Mouse (Mus musculus) gastrocnemius, adult 18-20 months (tissue): Measurements from ENCODE around the gene Bcat2. TPM values are rescaled to one million over a fixed set of nuclear protein-coding genes. Genes with fewer than 3 reads are reported as not detected.

Experiments
- DNase-seq: peaks from one replicate; pipeline ENCODE4 v3.0.0; 2021; ENCODE audit warnings: low spot score
- total RNA-seq, 2 experiments: library from RNA; stranded (reverse); gene quantifications; 2 replicates each; pipeline ENCODE4 v1.2.3; 2021

Gene Bcat2
- total RNA-seq, 2 experiments from 2014 or later: 95.0 to 98.1 TPM

DNA sequence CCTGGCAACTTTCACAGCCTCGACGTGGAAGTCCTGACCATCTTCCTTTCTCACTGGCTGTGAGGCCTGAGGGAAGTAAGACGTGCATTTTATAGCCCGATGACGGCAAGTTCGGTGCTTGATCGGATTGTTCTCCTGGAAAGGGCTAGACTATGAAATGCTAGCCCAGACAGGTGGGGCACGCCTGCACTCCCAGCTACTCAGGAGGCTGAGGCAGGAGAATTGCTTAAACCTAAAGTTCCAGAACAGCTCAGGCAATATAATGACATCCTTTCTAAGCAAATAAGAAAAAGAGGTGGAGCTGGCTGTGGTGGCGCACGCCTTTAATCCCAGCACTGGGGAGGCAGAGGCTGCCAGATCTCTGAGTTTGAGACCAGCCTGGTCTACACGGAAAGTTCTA lies 53.6 kb downstream of the Bcat2 start:
- no peak for DNase-seq

DNA sequence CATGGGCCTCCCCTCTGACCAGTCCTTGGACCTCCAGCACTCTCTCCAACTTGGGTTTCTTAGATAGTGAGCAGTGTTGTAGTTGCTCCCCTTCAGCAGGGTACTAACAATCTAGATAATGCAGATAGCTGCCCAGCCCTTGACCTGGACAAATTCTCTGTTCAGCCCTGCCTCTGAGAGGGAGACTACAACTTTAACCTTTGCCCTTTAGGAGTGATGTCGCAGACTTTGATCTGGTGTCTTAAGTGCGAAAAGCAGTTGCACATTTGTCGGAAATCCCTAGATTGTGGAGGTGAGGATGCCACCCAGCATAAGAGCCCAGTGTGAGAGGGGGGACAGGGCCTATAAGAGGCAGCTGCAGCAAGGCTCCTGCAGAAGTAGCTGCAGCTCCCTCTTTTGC lies 54.8 kb downstream of the Bcat2 start:
- no peak for DNase-seq

DNA sequence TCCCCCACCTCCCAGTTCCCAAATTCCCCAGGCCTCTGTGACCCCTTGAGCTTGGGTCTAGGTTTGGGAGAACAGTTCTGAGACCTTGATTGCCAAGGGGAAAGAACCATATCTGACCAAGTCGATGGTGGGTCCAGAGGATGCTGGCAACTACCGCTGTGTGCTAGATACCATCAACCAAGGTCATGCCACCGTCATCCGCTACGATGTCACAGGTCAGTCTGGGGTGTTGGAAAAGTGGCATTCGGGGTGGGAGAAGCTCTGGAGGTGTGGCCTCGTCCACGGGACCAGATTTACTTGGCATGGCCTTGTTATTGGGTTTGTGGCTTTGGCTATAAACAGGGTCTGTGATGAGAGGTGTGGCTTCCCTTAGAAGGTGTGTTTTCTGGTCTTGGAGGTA lies 55.5 kb downstream of the Bcat2 start:
- DNase-seq: no peak

DNA sequence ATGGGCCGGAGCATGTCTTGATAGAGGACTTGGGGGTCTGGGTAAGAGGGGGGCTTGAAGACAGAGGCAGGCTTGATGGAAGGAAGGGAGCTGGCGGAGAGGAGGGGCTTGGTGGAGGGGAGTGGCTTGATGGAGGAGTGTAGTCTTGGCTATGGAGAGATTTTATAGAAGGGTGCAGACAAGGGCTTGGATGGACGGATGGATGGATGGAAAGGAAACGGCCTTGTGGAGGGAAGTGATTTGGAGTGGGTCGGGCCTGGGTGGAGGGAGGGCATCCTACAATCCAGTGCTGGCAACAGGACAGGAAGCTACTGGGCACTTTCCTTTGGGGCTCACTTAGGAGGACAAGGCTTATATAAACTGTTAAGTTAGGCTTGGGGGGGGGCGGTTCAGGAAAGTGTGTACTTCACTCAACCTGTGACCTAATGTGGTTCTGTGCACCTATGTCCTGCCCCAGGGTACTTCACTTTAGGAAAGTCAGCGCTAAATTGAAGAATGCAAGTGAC lies 56.7 kb downstream of the Bcat2 start:
- no peak for DNase-seq

DNA sequence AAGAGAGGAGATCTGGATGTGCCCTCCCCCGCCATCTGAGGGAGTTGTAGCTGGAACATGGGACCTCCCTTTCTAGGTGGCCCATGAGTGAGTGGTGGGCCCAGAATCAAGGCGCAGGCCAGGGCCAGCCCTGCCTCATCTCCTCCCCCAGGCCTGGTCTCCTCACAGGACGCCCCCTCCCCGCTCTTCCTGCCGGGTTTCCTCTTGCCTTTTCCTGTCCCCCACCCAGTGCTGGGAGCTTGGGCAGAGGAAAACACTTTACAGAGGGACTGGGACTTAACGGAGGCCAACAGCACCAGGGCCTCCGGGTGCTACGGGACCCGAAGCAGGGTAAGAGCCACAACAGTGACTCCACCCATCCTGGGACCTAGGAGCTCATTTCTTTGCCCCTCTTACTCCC lies 57.3 kb downstream of the Bcat2 start, which contains the start of gene Rasip1:
Rasip1 (plus strand) TSS at position 228 of the 400 bp plus-strand sequence.
- DNase-seq: peak; percentile 27

GRCm38 (mm10) chr7:45628364-45629294 lies 58.7 kb downstream of the Bcat2 start:
- DNase-seq: peak; percentile 85

GRCm38 (mm10) chr7:45630064-45630907 lies 60.3 kb downstream of the Bcat2 start:
- no peak for DNase-seq

DNA sequence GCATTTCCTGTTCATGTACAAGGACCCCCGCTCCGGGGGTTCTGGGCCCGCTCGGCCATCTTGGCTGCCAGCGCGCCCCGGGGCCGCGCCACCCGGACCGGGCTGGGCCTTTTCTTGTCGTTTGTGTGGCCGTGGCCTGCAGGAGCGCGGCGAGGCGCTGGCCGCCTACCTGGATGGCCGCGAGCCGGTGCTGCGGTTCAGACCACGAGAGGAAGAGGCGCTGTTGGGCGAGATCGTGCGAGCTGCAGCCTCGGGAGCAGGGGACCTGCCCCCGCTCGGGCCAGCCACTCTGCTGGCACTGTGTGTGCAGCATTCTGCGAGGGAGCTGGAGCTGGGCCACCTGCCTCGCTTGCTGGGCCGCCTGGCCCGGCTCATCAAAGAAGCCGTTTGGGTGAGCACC lies 62.5 kb downstream of the Bcat2 start:
- no peak for DNase-seq

DNA sequence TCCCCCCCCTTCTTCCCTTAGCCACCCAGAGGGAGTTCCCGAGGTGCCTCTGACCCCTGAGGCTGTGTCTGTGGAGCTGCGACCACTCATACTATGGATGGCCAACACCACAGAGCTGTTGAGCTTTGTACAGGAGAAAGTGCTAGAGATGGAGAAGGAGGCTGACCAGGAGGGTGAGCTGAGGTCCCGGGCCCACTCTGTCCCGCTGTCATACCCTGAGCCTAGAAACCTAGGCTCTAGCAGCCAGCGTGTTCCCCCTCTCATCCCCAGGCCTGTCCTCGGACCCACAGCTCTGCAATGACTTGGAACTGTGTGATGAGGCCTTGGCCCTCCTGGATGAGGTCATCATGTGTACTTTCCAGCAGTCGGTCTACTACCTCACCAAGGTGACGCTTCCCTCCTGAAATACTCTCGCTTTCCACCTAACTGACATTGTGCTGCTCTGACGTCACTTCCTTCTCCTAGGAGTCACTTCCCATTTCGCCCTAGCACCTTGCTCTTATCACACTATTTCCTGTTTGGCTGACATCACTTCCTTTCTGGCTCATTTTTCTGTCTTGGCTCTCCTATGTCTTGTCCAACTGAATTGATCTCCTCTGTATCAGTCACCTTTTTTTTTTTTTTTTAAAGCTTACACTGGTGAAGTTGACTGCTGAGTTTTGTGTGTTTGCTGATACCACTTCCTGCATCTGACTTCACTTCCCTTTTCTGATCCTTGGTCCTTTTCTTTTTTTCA lies 65.2 kb downstream of the Bcat2 start:
- DNase-seq: no peak

GRCm38 (mm10) chr7:45635711-45636688 lies 66.0 kb downstream of the Bcat2 start:
- no peak for DNase-seq

DNA sequence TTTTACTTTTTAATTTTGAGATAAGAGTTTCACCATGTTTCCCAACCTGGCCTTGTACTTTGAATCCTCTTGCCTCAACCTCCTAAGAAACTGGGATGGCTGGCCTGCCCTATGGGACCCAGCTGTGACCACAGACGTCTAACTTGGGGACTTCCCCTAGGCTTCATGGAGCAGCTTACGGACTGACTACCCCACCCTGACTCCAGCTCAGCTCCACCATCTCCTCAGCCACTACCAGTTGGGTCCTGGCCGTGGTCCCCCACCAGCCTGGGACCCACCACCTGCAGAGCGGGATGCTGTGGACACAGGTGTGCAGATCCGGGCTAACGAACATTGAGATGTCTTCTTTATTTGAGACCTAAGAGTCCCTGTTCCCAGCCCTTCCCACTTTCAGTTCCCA lies 67.8 kb downstream of the Bcat2 start:
- no peak for DNase-seq

DNA sequence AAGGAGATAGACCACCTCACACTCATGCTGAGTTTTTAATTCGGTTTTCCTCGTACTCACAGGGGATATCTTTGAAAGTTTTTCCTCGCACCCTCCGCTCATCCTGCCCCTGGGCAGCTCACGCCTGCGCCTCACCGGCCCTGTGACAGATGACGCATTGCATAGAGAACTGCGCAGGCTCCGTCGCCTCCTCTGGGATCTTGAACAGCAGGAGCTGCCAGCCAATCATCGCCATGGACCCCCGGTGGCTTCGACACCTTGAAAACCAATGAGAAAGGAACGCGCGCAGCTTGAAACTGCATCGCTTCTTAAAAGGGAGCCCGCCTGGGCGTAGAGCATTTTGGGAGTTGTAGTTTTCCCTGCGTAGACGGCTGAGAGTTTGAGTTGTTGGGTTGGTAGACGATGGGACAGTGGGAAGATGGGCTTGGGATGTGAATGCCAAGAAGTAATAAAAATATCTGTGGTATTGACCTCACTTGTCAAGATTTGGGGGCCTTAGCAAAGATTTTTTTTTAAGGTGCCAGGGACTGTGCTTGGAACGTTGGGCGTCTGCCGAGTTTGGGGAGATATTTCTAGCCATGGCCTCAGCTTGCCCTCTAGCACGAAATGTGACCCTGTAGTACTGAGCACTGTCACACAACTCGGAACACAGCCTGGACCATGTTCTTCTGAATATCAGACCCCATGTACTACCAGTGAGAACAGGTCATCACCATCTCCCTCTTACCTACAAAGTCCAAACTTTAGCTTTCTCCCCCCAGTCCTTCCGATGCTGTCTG lies 68.9 kb downstream of the Bcat2 start:
- DNase-seq: peak; percentile 97

Other genes with a start within 250 kb of the Bcat2 start
- gene Trpm4, start 236.4 kb upstream of the Bcat2 start, total RNA-seq: 10 to 100 TPM; 25.9 to 31.3 TPM
- gene Hrc, start 234.9 kb upstream of the Bcat2 start, total RNA-seq: 100 to 1,000 TPM; 877 to 904 TPM
- gene Ppfia3, start 203.1 kb upstream of the Bcat2 start, total RNA-seq: under 1 TPM; 0.11 to 0.21 TPM
- gene Lin7b, start 199.6 kb upstream of the Bcat2 start, total RNA-seq: not detected
- 10 to 100 TPM; 60.3 to 65.4 TPM for gene Snrnp70, start 174.4 kb upstream of the Bcat2 start, total RNA-seq
- gene Kcna7, start 164.5 kb upstream of the Bcat2 start, total RNA-seq: 10 to 100 TPM; 83.7 to 93.5 TPM
- gene Ntf5, start 156.5 kb upstream of the Bcat2 start, total RNA-seq: 1 to 10 TPM; 4.3 to 4.7 TPM
- under 1 TPM; 0.47 to 0.59 TPM for gene Lhb, start 149.3 kb upstream of the Bcat2 start, total RNA-seq
- gene Gys1, start 135.3 kb upstream of the Bcat2 start, total RNA-seq: 100 to 1,000 TPM; 321 to 326 TPM
- 10 to 100 TPM; 26.6 to 27.9 TPM for gene Ruvbl2, start 132.1 kb upstream of the Bcat2 start, total RNA-seq
- gene Ftl1, start 110.3 kb upstream of the Bcat2 start, total RNA-seq: 100 to 1,000 TPM; 109 to 151 TPM
- gene Bax, start 103.3 kb upstream of the Bcat2 start, total RNA-seq: 10 to 100 TPM; 14.2 to 16.6 TPM
- gene Tulp2, start 88.3 kb upstream of the Bcat2 start, total RNA-seq: not detected
- gene Gm45808, start 83.3 kb upstream of the Bcat2 start, total RNA-seq: 1 to 10 TPM; 8.1 to 9.6 TPM
- 10 to 100 TPM; 22.6 to 22.9 TPM for gene Dhdh, start 81.3 kb upstream of the Bcat2 start, total RNA-seq
- 10 to 100 TPM; 63.3 to 68.6 TPM for gene Nucb1, start 59.7 kb upstream of the Bcat2 start, total RNA-seq
- gene Ppp1r15a, start 43.9 kb upstream of the Bcat2 start, total RNA-seq: 10 to 100 TPM; 28.6 to 63.5 TPM
- gene Plekha4, start 43.8 kb upstream of the Bcat2 start, total RNA-seq: 1 to 10 TPM; 5.2 to 5.3 TPM
- gene Hsd17b14, start 15.3 kb upstream of the Bcat2 start, total RNA-seq: 1 to 10 TPM in 1 of 2 experiments, under 1 TPM in 1; 0.91 to 1.9 TPM
- gene Fgf21, start 45.3 kb downstream of the Bcat2 start, total RNA-seq: not detected
- gene Fut1, start 47.1 kb downstream of the Bcat2 start, total RNA-seq: not detected
- not detected for gene Izumo1, start 51.7 kb downstream of the Bcat2 start, total RNA-seq
- 1 to 10 TPM; 5.5 to 8.5 TPM for gene Rasip1, start 57.3 kb downstream of the Bcat2 start, total RNA-seq
- gene Mamstr, start 69.8 kb downstream of the Bcat2 start, total RNA-seq: 10 to 100 TPM; 17.6 to 18.7 TPM
- under 1 TPM in 1 of 2 experiments, not detected in 1; 0.11 TPM for gene Fut2, start 96.2 kb downstream of the Bcat2 start, total RNA-seq
- under 1 TPM; 0.14 to 0.26 TPM for gene Ntn5, start 113.9 kb downstream of the Bcat2 start, total RNA-seq
- under 1 TPM; 0.09 TPM for gene Sec1, start 124.2 kb downstream of the Bcat2 start, total RNA-seq
- gene Car11, start 129.7 kb downstream of the Bcat2 start, total RNA-seq: 10 to 100 TPM; 11.1 to 17.3 TPM
- gene Dbp, start 134.9 kb downstream of the Bcat2 start, total RNA-seq: 10 to 100 TPM; 19.4 to 22.9 TPM
- 100 to 1,000 TPM; 442 to 461 TPM for gene Rpl18, start 145.3 kb downstream of the Bcat2 start, total RNA-seq
- 10 to 100 TPM; 15.2 to 15.6 TPM for gene Sphk2, start 147.8 kb downstream of the Bcat2 start, total RNA-seq
- under 1 TPM in 1 of 2 experiments, not detected in 1; 0.18 TPM for gene Fam83e, start 151.1 kb downstream of the Bcat2 start, total RNA-seq
- not detected for gene Spaca4, start 155.7 kb downstream of the Bcat2 start, total RNA-seq
- gene Lmtk3, start 213.6 kb downstream of the Bcat2 start, total RNA-seq: not detected
- gene Sult2b1, start 214.5 kb downstream of the Bcat2 start, total RNA-seq: not detected
- 10 to 100 TPM; 25.3 to 34.6 TPM for gene Cyth2, start 244.4 kb downstream of the Bcat2 start, total RNA-seq